Mouse (Mus musculus) brain, embryonic 14.5 days (tissue): ENCODE results near the gene Rnf157.

Experiments
- CTCF ChIP-seq: fragments of 200-500 bp; IDR thresholded peaks from 2 replicates; pipeline ENCODE4 v1.5.1; 2012; ENCODE audit warnings: inconsistent platforms, mild to moderate bottlenecking, moderate library complexity, borderline replicate concordance; ENCODE audit not compliant: insufficient read depth, insufficient read length; ENCODE audit errors: extremely low read depth
- POLR2A ChIP-seq: fragments of 200-500 bp; IDR thresholded peaks from 2 replicates; pipeline ENCODE4 v1.6.1; 2012; ENCODE audit warnings: mild to moderate bottlenecking, inconsistent platforms, borderline replicate concordance; ENCODE audit not compliant: poor library complexity, insufficient read depth, insufficient read length, severe bottlenecking; ENCODE audit errors: extremely low read depth

DNA sequence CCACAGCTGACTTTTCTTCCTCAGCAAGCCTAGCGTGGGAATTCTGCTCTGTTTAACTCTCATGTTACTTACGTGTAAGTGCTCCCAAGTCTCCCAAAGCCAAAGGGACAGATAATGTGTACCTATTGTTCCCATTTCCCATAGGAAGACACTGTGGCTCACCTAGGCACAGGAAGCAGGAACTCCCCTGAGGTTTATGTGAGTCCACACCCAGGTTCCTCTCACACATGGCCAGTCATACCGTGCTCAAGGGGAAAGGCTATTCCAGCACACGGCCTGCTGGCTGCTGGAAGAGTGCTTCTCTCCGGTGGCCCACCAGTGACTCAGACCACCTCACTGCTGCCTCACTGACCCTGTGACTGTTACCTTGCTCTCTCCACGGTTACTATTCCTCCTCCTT lies 8.3 kb upstream of the Rnf157 start:
- TF ChIP-seq POLR2A (no peak), CTCF (no peak)
